Mouse (Mus musculus) forebrain, embryonic 11.5 days (tissue): ENCODE measurements around the gene Ncdn. TPM values are rescaled to one million over a fixed set of nuclear protein-coding genes. Genes with fewer than 3 reads are reported as not detected.

Experiments used
- ATAC-seq: fragments of 200-750 bp; cut with Nextera tagmentation; replicated peaks from 2 replicates; pipeline ENCODE4 v1.8.0; 2017; ENCODE audit warnings: moderate TSS enrichment; ENCODE audit not compliant: low FRiP score
- DNase-seq: peaks from one replicate; pipeline ENCODE4 v3.0.0-alpha.2; 2017; ENCODE audit warnings: low spot score
- H3K27ac ChIP-seq: fragments of 300-500 bp; sonication (generic); 2 replicates; pipeline ENCODE4 v1.5.1; 2014; ENCODE audit warnings: low read depth, low read length
- H3K27me3 ChIP-seq: fragments of 300-500 bp; sonication (generic); 2 replicates; pipeline ENCODE4 v1.6.1; 2014; ENCODE audit warnings: mild to moderate bottlenecking, low read length, mixed read lengths; ENCODE audit not compliant: control insufficient read depth, insufficient read depth
- H3K36me3 ChIP-seq: fragments of 300-500 bp; sonication (generic); 2 replicates; pipeline ENCODE4 v1.6.1; 2014; ENCODE audit warnings: mild to moderate bottlenecking, low read length, moderate library complexity, mixed read lengths; ENCODE audit not compliant: control insufficient read depth, insufficient read depth
- H3K4me1 ChIP-seq: fragments of 300-500 bp; sonication (generic); replicated peaks from 2 replicates; pipeline ENCODE4 v1.6.1; 2014; ENCODE audit warnings: low read length, mixed read lengths; ENCODE audit not compliant: control insufficient read depth, insufficient read depth
- H3K4me2 ChIP-seq: fragments of 300-500 bp; sonication (generic); 2 replicates; pipeline ENCODE4 v1.6.1; 2014; ENCODE audit warnings: low read depth, mild to moderate bottlenecking, low read length, moderate library complexity, mixed read lengths; ENCODE audit not compliant: severe bottlenecking
- H3K4me3 ChIP-seq: fragments of 300-500 bp; sonication (generic); 2 replicates; pipeline ENCODE4 v1.5.1; 2014; ENCODE audit warnings: low read depth, low read length
- H3K9ac ChIP-seq: fragments of 300-500 bp; sonication (generic); 2 replicates; pipeline ENCODE4 v1.6.1; 2014; ENCODE audit warnings: low read length
- H3K9me3 ChIP-seq: fragments of 300-500 bp; sonication (generic); 2 replicates; pipeline ENCODE4 v1.6.1; 2016; ENCODE audit warnings: low read length, mixed read lengths; ENCODE audit not compliant: control insufficient read depth
- WGBS: fragments of 180-500 bp; shearing (Covaris S2); extraction: QIAGEN DNeasy Blood & Tissue Kit; methylation state at CpG from one replicate; pipeline ENCODE4 v1.1.7; 2014; 5-methylcytosine and 5-hydroxymethylcytosine counted together
- polyA plus RNA-seq: library from polyadenylated mRNA; unstranded; fragments of >200 nt; fragmentation: Nextera tagmentation; extraction: Ambion mirVana; gene quantifications from 2 replicates; pipeline ENCODE4 v1.2.1, GENCODE M21; 2014

Gene Ncdn
- polyA plus RNA-seq, 1 experiment from 2014 or later = 37.3 TPM

- ATAC-seq (no peak), DNase-seq (no peak)
- Histone ChIP-seq H3K4me3 (peak overlapping the region; percentile 9), H3K27ac (no peak overlapping the region), H3K9ac (no peak overlapping the region), H3K4me1 (peaks cover 8% of the 10 kb centered on the region), H3K4me2 (0 out of 2 replicates have a peak overlapping the region, but pooled peaks have one; percentile 11), H3K27me3 (peaks cover 76% of the 10 kb centered on the region), H3K9me3 (no peaks in the 10 kb centered on the region), H3K36me3 (no peaks in the 10 kb centered on the region)
- 2% methylated on average over 18 of the region's 18 CpGs for WGBS
Measured at GRCm38 (mm10) chr4:126732111-126732510, 21.1 kb downstream of the Ncdn start.

- Histone ChIP-seq H3K27ac (no peak overlapping the region), H3K36me3 (peaks cover 5% of the 10 kb centered on the region; the same call in 1 of the 2 replicates), H3K4me1 (no peaks in the 10 kb centered on the region), H3K9ac (no peak overlapping the region), H3K27me3 (no peaks in the 10 kb centered on the region), H3K4me2 (no peak overlapping the region), H3K4me3 (no peak overlapping the region), H3K9me3 (no peaks in the 10 kb centered on the region)
- ATAC-seq = no peak
- 74% methylated on average over 5 of the region's 5 CpGs for WGBS
- no peak for DNase-seq
Measured at GRCm38 (mm10) chr4:126707439-126707826, 45.8 kb downstream of the Ncdn start.

GRCm38 (mm10) chr4:126706630-126707438 is 46.4 kb downstream of the Ncdn start:
- ATAC-seq (no peak), DNase-seq (no peak)
- no peak overlapping the region for H3K4me2 ChIP-seq
- no peaks in the 10 kb centered on the region for H3K9me3 ChIP-seq
- no peaks in the 10 kb centered on the region for H3K4me1 ChIP-seq
- H3K4me3 ChIP-seq = no peak overlapping the region
- peaks cover 5% of the 10 kb centered on the region; the same call in 1 of the 2 replicates for H3K36me3 ChIP-seq
- 63% methylated on average over 12 of the region's 12 CpGs for WGBS
- no peak overlapping the region for H3K27ac ChIP-seq
- H3K27me3 ChIP-seq = no peaks in the 10 kb centered on the region
- no peak overlapping the region for H3K9ac ChIP-seq

GRCm38 (mm10) chr4:126696908-126697307 is 56.3 kb downstream of the Ncdn start:
- ATAC-seq = no peak
- WGBS = 94% methylated on average over 4 of the region's 4 CpGs
- Histone ChIP-seq H3K4me1 (no peaks in the 10 kb centered on the region), H3K27ac (no peak overlapping the region), H3K9me3 (no peaks in the 10 kb centered on the region), H3K27me3 (no peaks in the 10 kb centered on the region), H3K4me3 (no peak overlapping the region), H3K4me2 (no peak overlapping the region), H3K36me3 (no peaks in the 10 kb centered on the region), H3K9ac (no peak overlapping the region)
- DNase-seq = no peak

Other genes with a start within 250 kb of the Ncdn start
- 3.4 and 3.6 TPM in 2 replicates for gene Ago4, start 220.0 kb downstream of the Ncdn start, polyA plus RNA-seq
- gene Clspn, start 196.5 kb downstream of the Ncdn start, polyA plus RNA-seq = 62.7 and 71.2 TPM in 2 replicates
- 1.7 TPM in 2 replicates for gene 5730409E04Rik, start 143.6 kb downstream of the Ncdn start, polyA plus RNA-seq
- gene Psmb2, start 75.8 kb downstream of the Ncdn start, polyA plus RNA-seq = 503 and 528 TPM in 2 replicates
- 0.21 and 0.32 TPM in 2 replicates for gene Tfap2e, start 17.2 kb downstream of the Ncdn start, polyA plus RNA-seq
- 30.1 and 31.5 TPM in 2 replicates for gene AU040320, start 106 bp upstream of the Ncdn start, polyA plus RNA-seq
- gene Zmym4, start 214.7 kb upstream of the Ncdn start, polyA plus RNA-seq = 31.9 and 40.5 TPM in 2 replicates